Mouse (Mus musculus): ENCODE measurements around the gene Eloa. TPM values are rescaled to one million over a fixed set of nuclear protein-coding genes. Genes with fewer than 3 reads are reported as not detected.

Eloa gene
- polyA plus RNA-seq, 1 experiment: 11.4 TPM

- WGBS: 6% methylated on average over 15 of the region's 15 CpGs
Observed at GRCm38 (mm10) chr4:135962946-135963345, 58.6 kb downstream of the Eloa start.

GRCm38 (mm10) chr4:135962198-135962597 is 59.4 kb downstream of the Eloa start:
- WGBS: 84% methylated on average over 7 of the region's 7 CpGs
- no peak for DNase-seq (ENCODE audit: low read depth, low spot score)

More at GRCm38 (mm10) chr4:135962946-135963345, 58.6 kb downstream of the Eloa start:
- no peak for DNase-seq (ENCODE audit: low read depth, low spot score)

DNA sequence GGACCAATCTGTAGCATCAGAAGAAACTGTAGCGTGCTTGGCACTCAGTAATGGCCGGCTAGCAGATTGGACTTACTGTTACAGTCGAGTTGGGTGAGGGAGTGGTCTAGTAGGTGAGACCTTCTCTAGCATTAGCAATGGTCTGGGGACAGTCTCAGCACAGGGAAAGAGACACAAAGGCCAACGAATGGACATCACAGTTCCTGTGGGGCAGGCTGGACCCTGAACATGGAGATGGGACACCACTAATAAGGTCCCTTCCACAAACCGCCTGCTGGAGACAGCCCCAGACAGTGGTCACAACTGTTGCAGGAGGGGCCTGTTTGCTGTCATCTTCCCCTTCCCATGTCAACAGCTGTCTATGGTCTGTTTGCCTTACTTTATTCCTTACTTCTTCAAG is 59.9 kb downstream of the Eloa start:
- DNase-seq (ENCODE audit: low read depth, low spot score): no peak
- WGBS: 97% methylated on average over 5 of the region's 5 CpGs

DNA sequence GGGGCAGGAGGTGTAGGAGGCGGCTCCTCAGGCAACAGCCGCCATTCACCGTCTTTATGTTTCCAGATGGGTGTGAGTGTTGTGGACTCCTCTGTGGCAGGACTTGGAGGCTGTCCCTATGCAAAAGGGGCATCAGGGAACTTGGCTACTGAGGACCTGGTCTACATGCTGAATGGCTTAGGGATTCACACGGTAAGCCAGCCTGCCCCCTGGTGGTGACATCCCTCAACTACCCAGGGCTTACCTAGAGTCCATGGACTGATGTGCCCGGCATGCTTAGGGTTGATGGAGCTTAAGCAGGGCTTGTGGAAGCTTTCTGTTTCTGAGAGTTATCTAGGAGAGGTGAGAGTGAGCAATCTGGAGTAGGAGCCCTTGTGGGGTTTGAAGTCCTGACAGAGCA is 60.8 kb downstream of the Eloa start:
- whole genome bisulfite sequencing: 22% methylated on average over 5 of the region's 5 CpGs
- DNase-seq (ENCODE audit: low read depth, low spot score): no peak

GRCm38 (mm10) chr4:135958354-135958753 is 63.2 kb downstream of the Eloa start:
- DNase-seq (ENCODE audit: low read depth, low spot score): no peak
- 25% methylated on average over 8 of the region's 8 CpGs for WGBS

DNA sequence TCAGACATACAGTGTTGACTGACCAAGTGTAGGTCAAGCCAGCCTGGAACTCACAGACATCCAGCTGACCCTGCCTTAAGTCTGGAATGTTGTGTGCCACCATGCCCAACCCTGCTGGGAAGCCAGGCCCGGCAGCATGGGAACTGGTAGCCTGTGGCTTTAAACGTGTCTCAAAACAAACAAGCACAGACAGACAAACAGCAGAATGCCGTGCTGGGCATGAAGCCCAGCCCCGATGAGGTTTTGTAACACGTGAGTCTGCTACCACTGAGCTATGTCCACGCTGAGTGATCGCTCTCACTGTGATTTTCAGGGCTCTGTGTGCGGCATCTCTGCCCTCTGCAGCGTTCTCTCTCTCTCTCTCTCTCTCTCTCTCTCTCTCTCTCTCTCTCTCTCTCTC is 65.7 kb downstream of the Eloa start:
- WGBS: 52% methylated on average over 9 of the region's 9 CpGs
- no peak for DNase-seq (ENCODE audit: low read depth, low spot score)

DNA sequence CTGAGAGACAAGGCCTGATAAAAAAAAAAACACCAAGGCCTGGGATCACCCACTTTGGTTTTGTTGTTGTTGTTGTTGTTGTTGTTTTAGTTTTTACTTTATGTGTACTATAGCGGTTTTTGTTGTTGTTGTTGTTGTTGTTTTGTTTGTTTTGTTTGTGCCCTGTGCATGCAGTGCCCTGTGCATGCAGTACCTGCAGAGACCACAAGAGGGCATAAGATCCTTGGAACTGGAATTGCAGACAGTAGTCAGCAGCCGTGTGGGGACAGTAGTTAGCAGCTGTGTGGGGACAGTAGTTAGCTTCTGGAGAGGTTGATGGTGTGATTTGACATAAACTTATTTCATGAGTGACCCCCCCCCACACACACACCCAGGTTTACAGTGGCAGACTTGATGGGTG is 67.3 kb downstream of the Eloa start:
- WGBS: 11% methylated on average over 2 of the region's 2 CpGs
- DNase-seq (ENCODE audit: low read depth, low spot score): no peak

Other genes starting within 250 kb of the Eloa start
- gene Srsf10, start 166.0 kb downstream of the Eloa start, polyA plus RNA-seq (2012; rRNA removed): 35.9 and 51.4 TPM in 2 replicates
- gene Pnrc2, start 147.9 kb downstream of the Eloa start, polyA plus RNA-seq (2012; rRNA removed): 23.5 and 29.1 TPM in 2 replicates
- gene Cnr2, start 126.4 kb downstream of the Eloa start, polyA plus RNA-seq (2012; rRNA removed): 1.5 and 2.2 TPM in 2 replicates
- 145 and 165 TPM in 2 replicates for gene Fuca1, start 101.0 kb downstream of the Eloa start, polyA plus RNA-seq (2012; rRNA removed)
- 68.5 and 77.9 TPM in 2 replicates for gene Hmgcl, start 75.3 kb downstream of the Eloa start, polyA plus RNA-seq (2012; rRNA removed)
- 276 and 295 TPM in 2 replicates for gene Gale, start 58.0 kb downstream of the Eloa start, polyA plus RNA-seq (2012; rRNA removed)
- gene Lypla2, start 49.1 kb downstream of the Eloa start, polyA plus RNA-seq (2012; rRNA removed): 123 and 127 TPM in 2 replicates
- 32.6 and 35.3 TPM in 2 replicates for gene Pithd1, start 34.5 kb downstream of the Eloa start, polyA plus RNA-seq (2012; rRNA removed)
- gene Rpl11, start 31.7 kb upstream of the Eloa start, polyA plus RNA-seq (2012; rRNA removed): 386 and 417 TPM in 2 replicates
- 242 and 265 TPM in 2 replicates for gene Id3, start 121.7 kb upstream of the Eloa start, polyA plus RNA-seq (2012; rRNA removed)
- 15.9 and 21.0 TPM in 2 replicates for gene E2f2, start 150.6 kb upstream of the Eloa start, polyA plus RNA-seq (2012; rRNA removed)
- 2.3 and 2.4 TPM in 2 replicates for gene Asap3, start 184.6 kb upstream of the Eloa start, polyA plus RNA-seq (2012; rRNA removed)
- 15.3 and 18.2 TPM in 2 replicates for gene Tcea3, start 226.0 kb upstream of the Eloa start, polyA plus RNA-seq (2012; rRNA removed)

All from large intestine, adult 2 months (tissue).